7 mouse cellular contexts compared by ENCODE assay signal in the genomic region with DNA sequence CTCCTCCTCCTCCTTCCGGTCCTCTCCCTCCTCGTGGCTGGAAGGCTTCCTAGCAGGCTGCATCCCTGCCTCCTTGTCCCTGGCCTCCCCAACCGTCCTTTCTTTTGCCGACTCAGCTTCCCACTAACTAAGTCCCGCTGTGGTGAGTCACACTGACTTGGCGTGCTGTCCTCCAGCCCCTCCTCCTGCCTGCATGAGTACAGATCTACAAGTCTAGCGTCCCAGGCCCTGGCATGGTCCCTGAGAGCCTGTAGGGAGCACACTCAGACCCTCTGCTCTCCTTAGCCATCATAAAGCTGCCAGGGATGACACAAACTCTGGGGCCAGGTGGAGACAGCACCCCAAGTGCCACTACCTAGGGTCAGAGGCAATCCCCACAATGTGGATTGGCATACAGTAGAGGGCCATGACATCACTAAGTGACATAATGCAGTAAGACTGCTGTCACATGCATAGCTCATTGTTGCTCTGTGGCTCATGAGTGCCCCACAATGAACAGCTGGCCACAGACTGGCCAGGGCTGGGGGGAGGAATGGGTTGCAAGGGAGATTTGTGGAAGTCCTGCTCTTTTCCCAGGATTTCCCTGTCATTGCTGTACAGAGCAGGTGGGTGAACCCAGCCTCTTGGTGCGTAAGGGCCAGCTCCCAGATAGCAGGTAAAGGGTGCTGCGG. TPM values are rescaled to one million over a fixed set of nuclear protein-coding genes. Genes with fewer than 3 reads are reported as not detected.
DNase-seq lines count a peak whose midpoint lies in the region; ATAC-seq and TF ChIP-seq lines count a peak whose summit lies in the region.

No protein-coding gene starts in this region.

- H3K27ac ChIP-seq in midbrain, embryonic 13.5 days = no peak overlapping the region
- H3K27ac ChIP-seq in midbrain, embryonic 14.5 days (replicated peaks; ENCODE audit: low read depth, low read length) = no peak overlapping the region
- H3K27ac ChIP-seq in lung, embryonic 16.5 days (ENCODE audit: low read length) = no peak overlapping the region
- H3K27ac ChIP-seq in liver, postnatal 0 days (ENCODE audit: low read depth) = no peak overlapping the region

- no peaks in the 10 kb centered on the region for H3K4me1 ChIP-seq in midbrain, embryonic 13.5 days (replicated peaks)
- H3K4me1 ChIP-seq in midbrain, embryonic 14.5 days (ENCODE audit: control insufficient read depth, insufficient read depth, low read length) = no peaks in the 10 kb centered on the region
- H3K4me1 ChIP-seq in lung, embryonic 16.5 days (replicated peaks; ENCODE audit: control insufficient read depth, insufficient read depth, low read length) = no peaks in the 10 kb centered on the region
- no peaks in the 10 kb centered on the region for H3K4me1 ChIP-seq in liver, postnatal 0 days (ENCODE audit: insufficient read depth)

- H3K36me3 ChIP-seq in midbrain, embryonic 13.5 days = no peaks in the 10 kb centered on the region
- H3K36me3 ChIP-seq in midbrain, embryonic 14.5 days (ENCODE audit: control insufficient read depth, insufficient read depth, low read length) = no peaks in the 10 kb centered on the region
- H3K36me3 ChIP-seq in lung, embryonic 16.5 days (ENCODE audit: control insufficient read depth, insufficient read depth, low read length) = peaks cover 16% of the 10 kb centered on the region
- 0 out of 2 replicates have a peak, but pooled peaks cover 3% of the 10 kb centered on the region for H3K36me3 ChIP-seq in liver, postnatal 0 days (replicated peaks; ENCODE audit: insufficient read depth, low read length)

- TF ChIP-seq EP300 in liver, postnatal 0 days (IDR thresholded peaks at IDR 0.05; ENCODE audit: low read depth) = no peak

- 0 out of 2 replicates have a peak, but pooled peaks have one; percentile 32 for ATAC-seq in midbrain, embryonic 13.5 days
- ATAC-seq in midbrain, embryonic 14.5 days (ENCODE audit: low FRiP score, low TSS enrichment) = no peak
- peak; percentile 44; the same call in 1 of the 2 replicates for ATAC-seq in lung, embryonic 16.5 days (ENCODE audit: low read depth)
- ATAC-seq in granulocyte monocyte progenitor cell, adult 5-6 weeks (replicated peaks; ENCODE audit: poor library complexity, severe bottlenecking) = no peak
- no peak for ATAC-seq in liver, postnatal 0 days

- TF ChIP-seq CTCF in liver, postnatal 0 days (IDR thresholded peaks at IDR 0.05; ENCODE audit: low read depth) = no peak

- DNase-seq in midbrain, embryonic 14.5 days = no peak
- peak; percentile 78 for DNase-seq in adrenal gland, postnatal 10 days
- peak; percentile 41 for DNase-seq in heart, adult 8-10 months (ENCODE audit: low spot score)
- no peak for DNase-seq in liver, postnatal 0 days

- 69% methylated on average over 9 of the region's 9 CpGs for WGBS in midbrain, embryonic 13.5 days
- 76% methylated on average over 9 of the region's 9 CpGs for WGBS in midbrain, embryonic 14.5 days
- WGBS in lung, embryonic 16.5 days = 65% methylated on average over 9 of the region's 9 CpGs
- WGBS in liver, postnatal 0 days (ENCODE audit: insufficient replicate concordance) = 58% methylated on average over 9 of the region's 9 CpGs

- H3K9me3 ChIP-seq in midbrain, embryonic 13.5 days = no peaks in the 10 kb centered on the region
- H3K9me3 ChIP-seq in midbrain, embryonic 14.5 days (ENCODE audit: control insufficient read depth, low read length) = no peaks in the 10 kb centered on the region
- no peaks in the 10 kb centered on the region for H3K9me3 ChIP-seq in lung, embryonic 16.5 days (ENCODE audit: control insufficient read depth, low read length)
- H3K9me3 ChIP-seq in liver, postnatal 0 days (ENCODE audit: low read length) = no peaks in the 10 kb centered on the region

- H3K9ac ChIP-seq in midbrain, embryonic 13.5 days (replicated peaks) = no peak overlapping the region
- H3K9ac ChIP-seq in midbrain, embryonic 14.5 days (replicated peaks; ENCODE audit: low read length) = no peak overlapping the region
- no peak overlapping the region for H3K9ac ChIP-seq in lung, embryonic 16.5 days (ENCODE audit: low read length)
- no peak overlapping the region for H3K9ac ChIP-seq in liver, postnatal 0 days (replicated peaks)

- H3K27me3 ChIP-seq in midbrain, embryonic 13.5 days = no peaks in the 10 kb centered on the region
- no peaks in the 10 kb centered on the region for H3K27me3 ChIP-seq in midbrain, embryonic 14.5 days (ENCODE audit: control insufficient read depth, insufficient read depth, low read length)
- H3K27me3 ChIP-seq in lung, embryonic 16.5 days (ENCODE audit: control insufficient read depth, insufficient read depth, low read depth, low read length) = no peaks in the 10 kb centered on the region
- H3K27me3 ChIP-seq in liver, postnatal 0 days (ENCODE audit: insufficient read depth, low read length) = no peaks in the 10 kb centered on the region

- H3K4me3 ChIP-seq in midbrain, embryonic 13.5 days (replicated peaks) = no peak overlapping the region
- H3K4me3 ChIP-seq in midbrain, embryonic 14.5 days (replicated peaks; ENCODE audit: low read depth, low read length) = no peak overlapping the region
- no peak overlapping the region for H3K4me3 ChIP-seq in lung, embryonic 16.5 days (ENCODE audit: low read length)
- H3K4me3 ChIP-seq in liver, postnatal 0 days (ENCODE audit: low read depth, low read length) = no peak overlapping the region

- no peak overlapping the region for H3K4me2 ChIP-seq in midbrain, embryonic 13.5 days (replicated peaks)
- H3K4me2 ChIP-seq in midbrain, embryonic 14.5 days (ENCODE audit: low read length) = no peak overlapping the region
- no peak overlapping the region for H3K4me2 ChIP-seq in lung, embryonic 16.5 days (ENCODE audit: low read depth, low read length)
- H3K4me2 ChIP-seq in liver, postnatal 0 days (ENCODE audit: low read depth, low read length) = no peak overlapping the region

RNA-seq across cellular contexts. Expression of gene Orm1, which starts 28.1 kb away (rescaled TPM):
- polyA plus RNA-seq in midbrain, embryonic 13.5 days (2015; fragmentation: Nextera tagmentation; extraction: Ambion mirVana) = not detected in 2 replicates
- not detected in 2 replicates for polyA plus RNA-seq in midbrain, embryonic 14.5 days (2014; fragmentation: Nextera tagmentation; extraction: Ambion mirVana)
- 10 to 100 TPM in 1 of 2 experiments, 1 to 10 TPM in 1; 3.2 to 11.8 TPM for total RNA-seq in adrenal gland, postnatal 10 days (2021)
- total RNA-seq in heart, adult 8-10 months (2022) = under 1 TPM in 1 of 4 experiments, not detected in 3; 0.75 TPM
- polyA plus RNA-seq in lung, embryonic 16.5 days (2015; fragmentation: Nextera tagmentation; extraction: Ambion mirVana) = 0.48 TPM in 1 of 2 replicates, not detected in the other
- not detected in 2 replicates for total RNA-seq in granulocyte monocyte progenitor cell, adult 5-6 weeks (2014; fragmentation: Nextera tagmentation)
- total RNA-seq in granulocyte monocyte progenitor cell, adult 5-6 weeks (2017) = 1.3 and 3.2 TPM in 2 replicates
- polyA plus RNA-seq in liver, postnatal 0 days (2015; fragmentation: Nextera tagmentation; extraction: Ambion mirVana) = 2.5 and 4.5 TPM in 2 replicates

RNA-seq across cellular contexts. Expression of gene Orm3, which starts 39.8 kb away (rescaled TPM):
- polyA plus RNA-seq in midbrain, embryonic 13.5 days (2015; fragmentation: Nextera tagmentation; extraction: Ambion mirVana) = not detected in 2 replicates
- polyA plus RNA-seq in midbrain, embryonic 14.5 days (2014; fragmentation: Nextera tagmentation; extraction: Ambion mirVana) = not detected in 2 replicates
- total RNA-seq in adrenal gland, postnatal 10 days (2021) = 1 to 10 TPM; 1.5 to 2.2 TPM
- 1 to 10 TPM in 2 of 4 experiments, under 1 TPM in 2; 0.60 to 4.5 (median 1.7) TPM for total RNA-seq in heart, adult 8-10 months (2022)
- not detected in 2 replicates for polyA plus RNA-seq in lung, embryonic 16.5 days (2015; fragmentation: Nextera tagmentation; extraction: Ambion mirVana)
- total RNA-seq in granulocyte monocyte progenitor cell, adult 5-6 weeks (2014; fragmentation: Nextera tagmentation) = not detected in 2 replicates
- total RNA-seq in granulocyte monocyte progenitor cell, adult 5-6 weeks (2017) = not detected in 2 replicates
- not detected in 2 replicates for polyA plus RNA-seq in liver, postnatal 0 days (2015; fragmentation: Nextera tagmentation; extraction: Ambion mirVana)

RNA-seq across cellular contexts. Expression of gene Orm2, which starts 46.0 kb away (rescaled TPM):
- not detected in 2 replicates for polyA plus RNA-seq in midbrain, embryonic 13.5 days (2015; fragmentation: Nextera tagmentation; extraction: Ambion mirVana)
- polyA plus RNA-seq in midbrain, embryonic 14.5 days (2014; fragmentation: Nextera tagmentation; extraction: Ambion mirVana) = not detected in 2 replicates
- under 1 TPM in 1 of 2 experiments, not detected in 1; 0.84 TPM for total RNA-seq in adrenal gland, postnatal 10 days (2021)
- under 1 TPM in 2 of 4 experiments, not detected in 2; 0.34 to 0.37 TPM for total RNA-seq in heart, adult 8-10 months (2022)
- polyA plus RNA-seq in lung, embryonic 16.5 days (2015; fragmentation: Nextera tagmentation; extraction: Ambion mirVana) = not detected in 2 replicates
- not detected in 2 replicates for total RNA-seq in granulocyte monocyte progenitor cell, adult 5-6 weeks (2014; fragmentation: Nextera tagmentation)
- total RNA-seq in granulocyte monocyte progenitor cell, adult 5-6 weeks (2017) = not detected in 2 replicates
- not detected in 2 replicates for polyA plus RNA-seq in liver, postnatal 0 days (2015; fragmentation: Nextera tagmentation; extraction: Ambion mirVana)

Comparison
In these comparisons a context has a peak if more than half of its experiments do, and no peak if none do; other contexts are left out.
1. ATAC-seq: peak in midbrain, embryonic 13.5 days (single experiment) and lung, embryonic 16.5 days (single experiment); none in midbrain, embryonic 14.5 days (single experiment), granulocyte monocyte progenitor cell, adult 5-6 weeks (single experiment) and liver, postnatal 0 days (single experiment).
2. DNase-seq: peak in adrenal gland, postnatal 10 days (single experiment) and heart, adult 8-10 months (single experiment); none in midbrain, embryonic 14.5 days (single experiment) and liver, postnatal 0 days (single experiment).